Comparison of ENCODE assay signal across 18 mouse cellular contexts in the genomic region with DNA sequence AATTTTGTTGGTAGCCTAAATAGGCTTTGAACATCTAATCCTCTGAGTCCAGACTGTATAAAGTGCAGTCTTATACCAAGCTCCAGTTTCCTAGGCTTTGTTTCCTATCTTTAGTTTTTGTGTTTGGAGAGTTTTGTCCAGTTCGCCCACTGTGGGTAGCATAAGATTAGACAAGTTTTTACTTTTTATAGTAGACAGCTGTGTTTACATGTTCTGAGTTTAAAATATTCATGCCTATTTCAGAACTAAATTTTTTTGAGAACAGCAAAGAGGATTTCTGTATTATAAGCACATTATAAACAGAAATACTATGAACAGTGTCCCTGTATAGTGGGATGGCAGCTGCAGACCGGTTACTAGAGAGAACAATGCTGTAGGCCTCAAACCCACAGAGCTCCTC.
"Had no signal": no experiment of that assay in that cellular context is flagged by ENCODE, and none has a peak within 500 bp of the region (broad histone marks: within the 10 kb centered on the region; RNA-seq: fewer than 3 reads in every experiment).

No protein-coding gene starts in this region.

- DNase-seq: lung, embryonic 14.5 days; lung, postnatal 10 days; lung, postnatal 4 days; midbrain, embryonic 14.5 days; retina, postnatal 1 day; right cerebral cortex, adult 18-20 months; right cerebral cortex, postnatal 25 days; right cerebral cortex, postnatal 4 days; spleen, adult 18-20 months; thymus, adult 18-20 months; thymus, postnatal 14 days; thymus, postnatal 36 days had no signal

- H3K27ac ChIP-seq: midbrain, embryonic 10.5 days; midbrain, embryonic 12.5 days; neural tube, embryonic 13.5 days; neural tube, embryonic 15.5 days had no signal

- H3K36me3 ChIP-seq: midbrain, embryonic 12.5 days; neural tube, embryonic 13.5 days; neural tube, embryonic 15.5 days had no signal

- H3K27me3 ChIP-seq: midbrain, embryonic 12.5 days; neural tube, embryonic 13.5 days; neural tube, embryonic 15.5 days had no signal

- H3K9me3 ChIP-seq: midbrain, embryonic 10.5 days; midbrain, embryonic 12.5 days; neural tube, embryonic 13.5 days; neural tube, embryonic 15.5 days had no signal

- H3K4me3 ChIP-seq: midbrain, embryonic 10.5 days; midbrain, embryonic 12.5 days; myocyte; neural tube, embryonic 13.5 days; neural tube, embryonic 15.5 days had no signal

- ATAC-seq: midbrain, embryonic 16.5 days had no signal
